ENCODE assay signal across 8 mouse cellular contexts in the genomic region with DNA sequence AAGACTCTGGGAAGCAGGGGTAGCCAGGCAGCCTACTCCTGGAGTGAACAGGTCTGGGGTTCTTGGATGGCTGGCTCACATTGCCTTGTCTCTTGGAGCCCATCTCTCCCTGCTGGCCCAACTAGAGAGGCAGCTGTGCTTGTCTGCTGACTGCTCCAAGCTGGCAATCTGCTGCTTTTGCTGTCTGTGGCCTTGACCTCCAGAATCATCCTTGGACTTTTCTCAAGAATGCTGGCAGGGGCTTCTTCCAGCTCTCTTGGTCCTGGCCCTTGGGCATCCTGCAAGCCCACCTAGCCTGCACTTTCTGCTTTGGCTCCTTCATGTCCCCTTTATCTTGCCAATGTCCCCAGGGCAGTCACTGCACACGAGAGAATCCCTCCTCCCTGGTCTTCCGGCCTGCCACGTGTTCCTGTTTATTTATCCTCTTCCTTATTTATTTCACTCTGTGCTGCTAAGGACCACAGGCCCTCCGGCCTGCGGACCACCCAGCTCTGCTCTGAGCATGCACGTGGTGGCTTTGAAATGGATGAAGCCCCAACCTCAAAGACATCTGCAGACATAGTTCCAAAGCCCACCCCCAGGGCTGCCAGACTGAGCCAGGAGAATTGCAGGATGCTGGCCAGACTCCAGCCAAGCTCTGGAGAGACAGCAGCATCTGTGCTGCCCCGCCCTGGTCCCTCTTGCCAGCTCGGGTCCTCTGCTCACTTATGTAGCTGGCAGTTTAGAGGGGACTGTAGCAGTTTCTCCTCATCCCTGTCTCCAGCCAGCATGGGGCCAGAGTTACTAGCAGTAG. TPM values are rescaled to one million over a fixed set of nuclear protein-coding genes. Genes with fewer than 3 reads are reported as not detected.
DNase-seq lines count a peak whose midpoint lies in the region; ATAC-seq lines count a peak whose summit lies in the region.

No protein-coding gene starts in this region.

- H3K4me3 ChIP-seq in midbrain, embryonic 14.5 days (replicated peaks; ENCODE audit: low read depth, low read length), result no peak overlapping the region
- H3K4me3 ChIP-seq in midbrain, embryonic 11.5 days (ENCODE audit: low read depth, low read length), result no peak overlapping the region
- H3K4me3 ChIP-seq in embryonic facial prominence, embryonic 15.5 days (replicated peaks), result no peak overlapping the region
- no peak overlapping the region for H3K4me3 ChIP-seq in heart, embryonic 13.5 days

- H3K9ac ChIP-seq in midbrain, embryonic 14.5 days (replicated peaks; ENCODE audit: low read length), result no peak overlapping the region
- no peak overlapping the region for H3K9ac ChIP-seq in midbrain, embryonic 11.5 days (ENCODE audit: low read length)
- H3K9ac ChIP-seq in embryonic facial prominence, embryonic 15.5 days, result no peak overlapping the region
- peak overlapping the region; percentile 33; the same call in 1 of the 2 replicates for H3K9ac ChIP-seq in heart, embryonic 13.5 days

- peak; percentile 59 for DNase-seq in midbrain, embryonic 14.5 days
- no peak for DNase-seq in midbrain, embryonic 11.5 days (ENCODE audit: low spot score, missing footprints)
- DNase-seq in left cerebral cortex, postnatal 4 days, result peak; percentile 94
- peak; percentile 69 for DNase-seq in skeletal muscle tissue, adult 2 months (ENCODE audit: low read depth, low spot score)
- DNase-seq in layer of hippocampus, adult 11-12 months (ENCODE audit: low spot score), result no peak
- no peak for DNase-seq in layer of hippocampus, postnatal 25 days (ENCODE audit: extremely low spot score in 1 of 2, low spot score in 1 of 2)

- no peaks in the 10 kb centered on the region for H3K9me3 ChIP-seq in midbrain, embryonic 14.5 days (ENCODE audit: control insufficient read depth, low read length)
- no peaks in the 10 kb centered on the region for H3K9me3 ChIP-seq in midbrain, embryonic 11.5 days (ENCODE audit: control insufficient read depth, low read length)
- H3K9me3 ChIP-seq in embryonic facial prominence, embryonic 15.5 days (replicated peaks), result no peaks in the 10 kb centered on the region
- H3K9me3 ChIP-seq in heart, embryonic 13.5 days, result no peaks in the 10 kb centered on the region

- ATAC-seq in midbrain, embryonic 14.5 days (ENCODE audit: low FRiP score, low TSS enrichment), result no peak; the same call in 1 of the 2 replicates
- no peak for ATAC-seq in midbrain, embryonic 11.5 days (ENCODE audit: low FRiP score)
- peak; percentile 77 for ATAC-seq in embryonic facial prominence, embryonic 15.5 days (ENCODE audit: insufficient number of reproducible peaks, low FRiP score, low TSS enrichment, low read depth)
- ATAC-seq in heart, embryonic 13.5 days (ENCODE audit: extremely low read depth, insufficient number of reproducible peaks, low FRiP score, low TSS enrichment), result 0 out of 2 replicates have a peak, but pooled peaks have one; percentile 5

- H3K4me1 ChIP-seq in midbrain, embryonic 14.5 days (ENCODE audit: control insufficient read depth, insufficient read depth, low read length), result peaks cover 7% of the 10 kb centered on the region; the same call in 1 of the 2 replicates
- H3K4me1 ChIP-seq in midbrain, embryonic 11.5 days (ENCODE audit: control insufficient read depth, insufficient read depth, low read length), result no peaks in the 10 kb centered on the region
- peaks cover 37% of the 10 kb centered on the region for H3K4me1 ChIP-seq in embryonic facial prominence, embryonic 15.5 days
- peaks cover 30% of the 10 kb centered on the region for H3K4me1 ChIP-seq in heart, embryonic 13.5 days

- H3K27me3 ChIP-seq in midbrain, embryonic 14.5 days (ENCODE audit: control insufficient read depth, insufficient read depth, low read length), result no peaks in the 10 kb centered on the region
- H3K27me3 ChIP-seq in midbrain, embryonic 11.5 days (ENCODE audit: control insufficient read depth, insufficient read depth, low read length), result no peaks in the 10 kb centered on the region
- no peaks in the 10 kb centered on the region for H3K27me3 ChIP-seq in embryonic facial prominence, embryonic 15.5 days
- peaks cover 10% of the 10 kb centered on the region; the same call in 1 of the 2 replicates for H3K27me3 ChIP-seq in heart, embryonic 13.5 days (replicated peaks)

- H3K36me3 ChIP-seq in midbrain, embryonic 14.5 days (ENCODE audit: control insufficient read depth, insufficient read depth, low read length), result no peaks in the 10 kb centered on the region
- no peaks in the 10 kb centered on the region for H3K36me3 ChIP-seq in midbrain, embryonic 11.5 days (ENCODE audit: control insufficient read depth, insufficient read depth, low read length)
- no peaks in the 10 kb centered on the region for H3K36me3 ChIP-seq in embryonic facial prominence, embryonic 15.5 days
- H3K36me3 ChIP-seq in heart, embryonic 13.5 days, result no peaks in the 10 kb centered on the region

- H3K4me2 ChIP-seq in midbrain, embryonic 14.5 days (ENCODE audit: low read length), result no peak overlapping the region
- H3K4me2 ChIP-seq in midbrain, embryonic 11.5 days, result no peak overlapping the region
- no peak overlapping the region for H3K4me2 ChIP-seq in embryonic facial prominence, embryonic 15.5 days (replicated peaks)
- no peak overlapping the region for H3K4me2 ChIP-seq in heart, embryonic 13.5 days

- no peak overlapping the region for H3K27ac ChIP-seq in midbrain, embryonic 14.5 days (replicated peaks; ENCODE audit: low read depth, low read length)
- H3K27ac ChIP-seq in midbrain, embryonic 11.5 days (ENCODE audit: low read depth, low read length), result no peak overlapping the region
- peak overlapping the region; percentile 82 for H3K27ac ChIP-seq in embryonic facial prominence, embryonic 15.5 days (replicated peaks)
- 0 out of 2 replicates have a peak overlapping the region, but pooled peaks have one; percentile 16 for H3K27ac ChIP-seq in heart, embryonic 13.5 days (replicated peaks)

- WGBS in midbrain, embryonic 14.5 days, result 57% methylated on average over 8 of the region's 8 CpGs
- WGBS in midbrain, embryonic 11.5 days, result 68% methylated on average over 8 of the region's 8 CpGs
- WGBS in embryonic facial prominence, embryonic 15.5 days, result 16% methylated on average over 8 of the region's 8 CpGs
- WGBS in heart, embryonic 13.5 days, result 48% methylated on average over 8 of the region's 8 CpGs

- intact Hi-C loops in left cerebral cortex, postnatal 4 days (cut with DNase I), result no loop called here

RNA-seq across cellular contexts. Expression of a gene that starts 44.1 kb away (rescaled TPM):
- 1.8 and 2.6 TPM in 2 replicates for polyA plus RNA-seq in midbrain, embryonic 14.5 days (2014; fragmentation: Nextera tagmentation; extraction: Ambion mirVana)
- polyA plus RNA-seq in midbrain, embryonic 11.5 days (2014; fragmentation: Nextera tagmentation; extraction: Ambion mirVana), result 1.8 and 2.1 TPM in 2 replicates
- 8.9 and 10.6 TPM in 2 replicates for polyA plus RNA-seq in embryonic facial prominence, embryonic 15.5 days (2015; fragmentation: Nextera tagmentation; extraction: Ambion mirVana)
- 3.2 and 3.8 TPM in 2 replicates for polyA plus RNA-seq in heart, embryonic 13.5 days (2015; fragmentation: Nextera tagmentation; extraction: Ambion mirVana)
- total RNA-seq in left cerebral cortex, postnatal 4 days (2021), result 10 to 100 TPM; 10.1 TPM
- total RNA-seq in layer of hippocampus, postnatal 25 days (2021), result 1 to 10 TPM; 2.7 to 3.2 TPM

RNA-seq across cellular contexts. Expression of a gene that starts 45.7 kb away (rescaled TPM):
- polyA plus RNA-seq in midbrain, embryonic 14.5 days (2014; fragmentation: Nextera tagmentation; extraction: Ambion mirVana), result 60.3 and 82.5 TPM in 2 replicates
- 85.7 and 89.2 TPM in 2 replicates for polyA plus RNA-seq in midbrain, embryonic 11.5 days (2014; fragmentation: Nextera tagmentation; extraction: Ambion mirVana)
- polyA plus RNA-seq in embryonic facial prominence, embryonic 15.5 days (2015; fragmentation: Nextera tagmentation; extraction: Ambion mirVana), result 70.3 and 72.8 TPM in 2 replicates
- 67.1 and 68.2 TPM in 2 replicates for polyA plus RNA-seq in heart, embryonic 13.5 days (2015; fragmentation: Nextera tagmentation; extraction: Ambion mirVana)
- total RNA-seq in left cerebral cortex, postnatal 4 days (2021), result 10 to 100 TPM; 63.8 to 76.9 TPM
- 10 to 100 TPM; 53.3 to 55.2 TPM for total RNA-seq in layer of hippocampus, postnatal 25 days (2021)

Comparison
In these comparisons a context has a peak if more than half of its experiments do, and no peak if none do; other contexts are left out.
1. DNase-seq: peak in midbrain, embryonic 14.5 days (single experiment), left cerebral cortex, postnatal 4 days (single experiment) and skeletal muscle tissue, adult 2 months (single experiment); none in midbrain, embryonic 11.5 days (single experiment), layer of hippocampus, adult 11-12 months (single experiment) and layer of hippocampus, postnatal 25 days (0 of 2).
2. ATAC-seq: peak in embryonic facial prominence, embryonic 15.5 days (single experiment) and heart, embryonic 13.5 days (single experiment); none in midbrain, embryonic 14.5 days (single experiment) and midbrain, embryonic 11.5 days (single experiment).
3. H3K27ac ChIP-seq: peak in embryonic facial prominence, embryonic 15.5 days (single experiment) and heart, embryonic 13.5 days (single experiment); none in midbrain, embryonic 14.5 days (single experiment) and midbrain, embryonic 11.5 days (single experiment).